In the genomic region with DNA sequence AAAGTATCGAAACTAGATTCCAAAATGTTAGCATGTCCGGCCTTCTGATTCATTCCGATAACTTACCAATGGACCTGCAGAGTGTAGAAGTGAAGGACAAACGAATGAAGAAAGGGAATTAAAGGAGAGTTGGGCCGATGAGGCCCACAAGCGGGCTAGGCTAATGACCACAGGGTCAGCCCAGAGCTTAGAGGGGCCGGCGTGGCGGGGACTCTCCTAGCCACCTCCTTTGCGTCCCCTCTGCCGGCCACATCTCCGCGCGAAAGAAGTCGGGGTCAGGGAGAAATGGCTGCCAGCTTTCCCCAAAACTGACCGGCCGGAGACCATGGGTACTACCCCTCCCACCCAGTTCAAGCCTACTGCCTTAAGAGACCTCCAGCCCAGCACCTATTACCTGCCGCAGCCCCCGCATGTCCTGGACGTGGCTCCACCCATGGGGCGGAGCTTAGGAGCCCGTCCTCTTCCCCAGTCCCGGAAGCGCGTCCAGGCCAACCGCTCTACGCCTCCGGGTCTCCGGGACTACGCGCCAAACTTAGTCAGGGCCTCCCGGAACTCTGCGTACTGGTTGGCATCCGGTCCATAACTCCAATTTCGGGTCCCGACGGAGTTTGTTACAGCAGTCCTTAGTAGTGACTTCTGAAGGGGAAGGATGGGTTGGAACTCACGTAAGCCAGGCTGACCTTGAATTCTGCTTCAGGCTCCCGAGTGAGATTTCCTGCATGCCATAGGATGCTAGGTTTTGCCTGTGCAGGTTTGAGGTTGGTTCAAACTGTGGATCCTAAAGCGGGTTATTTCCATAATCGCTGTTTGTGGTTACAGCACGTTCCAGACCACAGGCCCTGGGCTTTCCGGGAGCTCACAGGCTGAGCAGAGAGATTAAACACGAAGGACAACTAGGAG, we compare ENCODE assay signal across 8 mouse cellular contexts. TPM values are rescaled to one million over a fixed set of nuclear protein-coding genes. Genes with fewer than 3 reads are reported as not detected.
DNase-seq lines count a peak whose midpoint lies in the region; ATAC-seq and TF ChIP-seq lines count a peak whose summit lies in the region.

Gene Rabepk (minus strand): TSS at position 556 of the 900 bp plus-strand sequence.

- WGBS in hindbrain, embryonic 10.5 days, result 5% methylated on average over 44 of the region's 44 CpGs

- TF ChIP-seq CTCF in Patski (IDR thresholded peaks at IDR 0.05), result no peak

- CTCF ChIA-PET in Patski (lab: Charles Lee), result interaction anchor here (1.2 to 2.0 kb wide), 3 partner anchors 15 to 172 kb away, joined by 3 to 12 read pairs (median 3); no protein-coding TSS in a partner anchor

- no peaks in the 10 kb centered on the region for H3K9me3 ChIP-seq in hindbrain, embryonic 10.5 days

- H3K27me3 ChIP-seq in Patski, result no peaks in the 10 kb centered on the region
- no peaks in the 10 kb centered on the region for H3K27me3 ChIP-seq in hindbrain, embryonic 10.5 days (ENCODE audit: insufficient read depth, poor library complexity, severe bottlenecking)

- DNase-seq in Patski (ENCODE audit: low read depth, low spot score), result no peak
- DNase-seq in cerebellum, adult 9-11 months, result peak; percentile 88
- peak; percentile 60 to 77 for DNase-seq in frontal cortex, adult 2 months (ENCODE audit: extremely low spot score in 1 of 2, low spot score in 1 of 2)
- DNase-seq in hindbrain, embryonic 10.5 days (ENCODE audit: low spot score), result peak; percentile 80
- peak; percentile 52 to 75 for DNase-seq in layer of hippocampus, postnatal 14 days (ENCODE audit: low spot score in 2 of 2)
- DNase-seq in lung, postnatal 14 days, result peak; percentile 85
- DNase-seq in ovary, postnatal 36 days (ENCODE audit: low spot score), result peak; percentile 87
- DNase-seq in thymus, postnatal 14 days, result peak; percentile 91

- POLR2A ChIA-PET in Patski (lab: Charles Lee), result interaction anchor here (1.0 to 2.3 kb wide), 2 partner anchors 29 to 1043 kb away, joined by 3 to 12 read pairs; partner anchors contain the start of gene Hspa5

- in situ Hi-C loops in Patski (cut with MboI; ENCODE audit: low pct_unique_long_range_greater_than_20kb), result no loop called here

- H3K27ac ChIP-seq in hindbrain, embryonic 10.5 days, result peak within 1 kb of the TSS; percentile 86

- peak; percentile 77 for ATAC-seq in Patski

- H3K4me3 ChIP-seq in hindbrain, embryonic 10.5 days, result peak within 1 kb of the TSS; percentile 80

- H3K36me3 ChIP-seq in hindbrain, embryonic 10.5 days, result peaks cover 33% of the 10 kb centered on the region

- H3K4me1 ChIP-seq in hindbrain, embryonic 10.5 days (replicated peaks), result peaks cover 36% of the 10 kb centered on the region

RNA-seq across cellular contexts. Expression of gene Rabepk, which starts in this region (rescaled TPM):
- polyA plus RNA-seq in Patski (2021), result 47.9 TPM
- 37.0 and 38.3 TPM in 2 replicates for polyA plus RNA-seq in frontal cortex, adult 2 months (2012; rRNA removed)
- polyA plus RNA-seq in hindbrain, embryonic 10.5 days (2016; fragmentation: Nextera tagmentation; extraction: Ambion mirVana), result 31.5 and 43.0 TPM in 2 replicates
- total RNA-seq in layer of hippocampus, postnatal 14 days (2021), result 10 to 100 TPM; 22.7 to 28.5 TPM
